Mouse (Mus musculus) skeletal muscle tissue, postnatal 0 days (tissue): ENCODE data around the gene 2310057N15Rik. TPM values are rescaled to one million over a fixed set of nuclear protein-coding genes. Genes with fewer than 3 reads are reported as not detected.

Source experiments
- polyA plus RNA-seq: library from polyadenylated mRNA; unstranded; fragments of >200 nt; fragmentation: Nextera tagmentation; extraction: Ambion mirVana; gene quantifications from 2 replicates; pipeline ENCODE4 v1.2.1, GENCODE M21; 2015

Gene 2310057N15Rik
- not detected in 2 replicates for polyA plus RNA-seq

GRCm38 (mm10) chr16:88774106-88774505 lies at the start of gene 2310057N15Rik:
Gene 2310057N15Rik, minus strand, starts transcription at chr16:88774206.

GRCm38 (mm10) chr16:88820066-88820465 lies 46.1 kb upstream of the 2310057N15Rik start, which contains the start of gene Krtap15:
Gene Krtap15, plus strand, starts transcription at chr16:88820215.

GRCm38 (mm10) chr16:88811827-88812226 lies 37.8 kb upstream of the 2310057N15Rik start, which contains the start of gene Gm20741:
Gene Gm20741, minus strand, starts transcription at chr16:88812220.

GRCm38 (mm10) chr16:88777596-88777995 lies 3.6 kb upstream of the 2310057N15Rik start, which contains the start of gene Gm5965:
Gene Gm5965, plus strand, starts transcription at chr16:88777896.

GRCm38 (mm10) chr16:88758547-88758946 lies 15.5 kb downstream of the 2310057N15Rik start, which contains the start of gene 2310034C09Rik:
Gene 2310034C09Rik, plus strand, starts transcription at chr16:88758847.

GRCm38 (mm10) chr16:88751535-88751934 lies 22.5 kb downstream of the 2310057N15Rik start, which contains the start of gene Krtap13:
Gene Krtap13, minus strand, starts transcription at chr16:88751635.

GRCm38 (mm10) chr16:88728812-88729275 lies 45.2 kb downstream of the 2310057N15Rik start, which contains the start of gene Krtap13-1:
Gene Krtap13-1, plus strand, starts transcription at chr16:88728862.

Other genes starting within 250 kb of the 2310057N15Rik start
- 0.05 TPM in 1 of 2 replicates, not detected in the other for gene Cldn8, start 211.0 kb downstream of the 2310057N15Rik start, polyA plus RNA-seq
- not detected in 2 replicates for gene Krtap24-1, start 161.9 kb downstream of the 2310057N15Rik start, polyA plus RNA-seq
- 0.19 TPM in 1 of 2 replicates, not detected in the other for gene 2310079G19Rik, start 146.5 kb downstream of the 2310057N15Rik start, polyA plus RNA-seq
- not detected in 2 replicates for gene Krtap26-1, start 126.4 kb downstream of the 2310057N15Rik start, polyA plus RNA-seq
- gene Krtap27-1, start 102.5 kb downstream of the 2310057N15Rik start, polyA plus RNA-seq: not detected in 2 replicates
- not detected in 2 replicates for gene 2310061N02Rik, start 66.2 kb downstream of the 2310057N15Rik start, polyA plus RNA-seq
- not detected in 2 replicates for gene Krtap13-1, start 45.3 kb downstream of the 2310057N15Rik start, polyA plus RNA-seq
- not detected in 2 replicates for gene Krtap13, start 22.6 kb downstream of the 2310057N15Rik start, polyA plus RNA-seq
- gene 2310034C09Rik, start 15.4 kb downstream of the 2310057N15Rik start, polyA plus RNA-seq: not detected in 2 replicates
- gene Gm5965, start 3.7 kb upstream of the 2310057N15Rik start, polyA plus RNA-seq: not detected in 2 replicates
- not detected in 2 replicates for gene Gm20741, start 38.0 kb upstream of the 2310057N15Rik start, polyA plus RNA-seq
- gene Krtap15, start 46.0 kb upstream of the 2310057N15Rik start, polyA plus RNA-seq: not detected in 2 replicates
- not detected in 2 replicates for gene Krtap14, start 51.9 kb upstream of the 2310057N15Rik start, polyA plus RNA-seq
- not detected in 2 replicates for gene Krtap19-1, start 95.2 kb upstream of the 2310057N15Rik start, polyA plus RNA-seq
- not detected in 2 replicates for gene Krtap19-2, start 100.1 kb upstream of the 2310057N15Rik start, polyA plus RNA-seq
- gene Krtap19-3, start 103.8 kb upstream of the 2310057N15Rik start, polyA plus RNA-seq: not detected in 2 replicates
- not detected in 2 replicates for gene Krtap19-4, start 110.9 kb upstream of the 2310057N15Rik start, polyA plus RNA-seq
- not detected in 2 replicates for gene Krtap19-5, start 122.3 kb upstream of the 2310057N15Rik start, polyA plus RNA-seq
- gene Krtap19-9b, start 158.1 kb upstream of the 2310057N15Rik start, polyA plus RNA-seq: not detected in 2 replicates
- not detected in 2 replicates for gene Krtap16-3, start 188.7 kb upstream of the 2310057N15Rik start, polyA plus RNA-seq
- gene Krtap22-2, start 236.6 kb upstream of the 2310057N15Rik start, polyA plus RNA-seq: not detected in 2 replicates
- not detected in 2 replicates for gene Gm10229, start 241.1 kb upstream of the 2310057N15Rik start, polyA plus RNA-seq